Mouse (Mus musculus) thymus, postnatal 36 days (tissue): ENCODE data around the gene Gpr152.

Experiments
- DNase-seq, 2 experiments: peaks; one replicate each; pipeline ENCODE4 v3.0.0; 2022; ENCODE audit warnings: mixed read lengths in 2 of 2

Gene Gpr152

DNA sequence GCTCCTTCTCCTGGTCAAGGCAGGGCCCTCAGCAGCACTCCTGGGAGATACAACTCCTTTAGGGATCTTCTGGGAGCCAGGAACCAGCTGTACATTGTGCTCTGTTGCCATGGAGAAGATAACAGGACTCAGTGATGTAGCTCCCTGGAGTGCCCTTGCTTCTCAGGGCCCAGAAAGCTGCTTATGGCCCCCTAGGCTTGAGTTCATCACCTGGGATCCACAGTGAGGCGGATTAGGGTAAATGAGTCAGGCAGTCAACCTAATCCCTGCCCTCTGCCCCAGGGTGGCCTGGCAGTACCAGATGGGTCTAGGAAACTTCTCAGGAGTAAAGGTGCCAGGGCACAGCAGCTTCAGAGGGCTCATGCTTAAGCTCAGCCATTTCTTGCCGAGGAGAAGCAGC, at the start of gene Gpr152:
TSS of gene Gpr152 (plus strand) at position 342 of the 400 bp plus-strand sequence.
- DNase-seq, result no peak

- no peak for DNase-seq
These were observed 49.1 kb upstream of the Gpr152 start for GRCm38 (mm10) chr19:4090446-4090845.

DNA sequence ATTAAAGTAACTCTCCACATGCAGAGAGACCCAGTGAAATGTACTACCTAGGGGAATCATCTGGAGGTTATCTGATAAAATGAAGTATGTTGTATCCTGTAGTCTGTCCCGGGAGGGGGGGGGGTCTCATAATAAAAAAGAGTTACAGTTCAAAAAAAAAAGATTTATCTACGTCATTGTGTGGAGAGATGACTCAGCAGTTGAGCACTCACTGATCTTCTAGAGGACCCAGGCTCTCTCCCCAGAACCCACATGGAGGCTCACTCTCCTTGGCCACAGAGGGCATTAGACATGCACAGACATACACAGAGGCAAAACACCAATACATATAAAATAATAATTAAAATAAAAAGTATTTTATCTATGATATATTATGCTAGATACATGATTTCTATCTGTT, 48.2 kb upstream of the Gpr152 start:
- DNase-seq, result no peak

- no peak for DNase-seq
These were observed 46.8 kb upstream of the Gpr152 start for GRCm38 (mm10) chr19:4092750-4093149.

GRCm38 (mm10) chr19:4093772-4094171, 45.8 kb upstream of the Gpr152 start:
- no peak for DNase-seq

DNA sequence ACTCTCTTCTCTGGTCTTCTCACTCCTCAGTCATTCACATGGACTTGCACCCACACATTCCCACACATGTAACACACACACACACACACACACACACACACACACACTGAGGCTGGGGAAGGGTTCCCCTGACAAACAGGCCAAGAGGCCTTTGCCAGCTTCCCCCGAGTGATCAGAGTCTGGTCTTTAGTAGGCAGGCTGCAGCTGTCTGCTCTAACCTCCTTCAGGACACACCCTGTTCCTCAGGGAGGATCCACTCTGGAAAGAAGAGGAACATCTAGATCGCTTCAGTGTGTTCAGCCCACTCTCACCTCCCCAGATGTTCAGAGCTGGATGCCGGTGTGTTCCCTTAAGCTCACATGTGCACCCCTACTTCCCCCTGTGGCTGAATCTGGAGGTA, 45.2 kb upstream of the Gpr152 start:
- no peak for DNase-seq

GRCm38 (mm10) chr19:4094774-4095303, 44.7 kb upstream of the Gpr152 start:
- DNase-seq, result no peak

GRCm38 (mm10) chr19:4095802-4096201, 43.8 kb upstream of the Gpr152 start:
- DNase-seq, result no peak

- peak; percentile 99 for DNase-seq
These were observed 42.7 kb upstream of the Gpr152 start, which contains the start of gene Cdk2ap2 for GRCm38 (mm10) chr19:4096642-4097440. Gene Cdk2ap2 (plus strand): TSS chr19:4097182.

GRCm38 (mm10) chr19:4097441-4097825, 42.2 kb upstream of the Gpr152 start:
- no peak for DNase-seq

DNA sequence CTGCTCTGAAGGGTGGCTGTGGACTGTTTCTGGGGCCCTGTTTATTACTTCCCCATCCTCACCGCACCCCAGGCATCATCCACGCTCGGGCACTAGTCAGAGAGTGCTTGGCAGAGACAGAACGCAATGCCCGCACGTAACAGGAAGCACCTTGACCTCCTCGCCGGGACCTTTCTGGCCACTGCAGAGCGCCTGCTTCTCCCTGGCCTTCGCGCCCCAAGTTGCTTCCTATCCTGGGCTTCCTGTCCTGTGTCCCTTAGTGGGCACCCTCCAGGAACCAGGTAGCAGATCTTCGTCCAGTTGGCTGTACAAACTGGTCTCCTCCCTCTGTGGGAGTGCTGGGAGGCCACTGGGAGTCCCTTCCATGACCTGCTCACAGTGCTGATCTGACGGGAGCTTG, 41.2 kb upstream of the Gpr152 start:
- DNase-seq, result no peak

GRCm38 (mm10) chr19:4099056-4099455, 40.5 kb upstream of the Gpr152 start:
- peak; percentile 91 to 95 for DNase-seq

GRCm38 (mm10) chr19:4099837-4100717, 39.5 kb upstream of the Gpr152 start, which contains the start of gene Pitpnm1:
Gene Pitpnm1 (plus strand): TSS chr19:4099998.
- DNase-seq, result peak; percentile 84 to 85

GRCm38 (mm10) chr19:4100718-4101261, 38.8 kb upstream of the Gpr152 start:
- peak; percentile 56 to 74 for DNase-seq

GRCm38 (mm10) chr19:4101466-4101865, 38.1 kb upstream of the Gpr152 start:
- DNase-seq, result no peak

DNA sequence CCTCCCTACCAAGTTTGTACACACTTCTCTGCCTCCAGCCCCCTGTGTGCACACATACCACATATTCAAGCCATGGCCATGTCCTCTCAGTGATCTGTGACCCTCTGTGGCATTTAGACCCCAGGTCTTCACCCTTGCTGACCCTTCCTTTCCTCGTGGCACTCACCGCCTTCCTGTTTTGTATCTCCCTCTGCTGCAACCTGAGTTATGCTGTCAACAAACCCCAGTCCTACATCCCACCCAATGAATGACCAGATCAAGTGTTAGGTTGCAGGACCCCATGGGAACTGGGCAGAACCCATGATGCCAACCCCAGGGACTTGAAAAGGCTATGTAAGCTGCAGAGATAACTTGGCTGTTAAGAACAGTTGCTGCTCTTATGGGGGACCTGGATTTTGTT, 37.5 kb upstream of the Gpr152 start:
- no peak for DNase-seq

GRCm38 (mm10) chr19:4102626-4103025, 37.0 kb upstream of the Gpr152 start:
- DNase-seq, result no peak

- no peak for DNase-seq
These were observed 36.3 kb upstream of the Gpr152 start for GRCm38 (mm10) chr19:4103294-4103693.

GRCm38 (mm10) chr19:4103792-4104191, 35.8 kb upstream of the Gpr152 start:
- peak in 1 of 2 experiments; percentile 65 for DNase-seq

DNA sequence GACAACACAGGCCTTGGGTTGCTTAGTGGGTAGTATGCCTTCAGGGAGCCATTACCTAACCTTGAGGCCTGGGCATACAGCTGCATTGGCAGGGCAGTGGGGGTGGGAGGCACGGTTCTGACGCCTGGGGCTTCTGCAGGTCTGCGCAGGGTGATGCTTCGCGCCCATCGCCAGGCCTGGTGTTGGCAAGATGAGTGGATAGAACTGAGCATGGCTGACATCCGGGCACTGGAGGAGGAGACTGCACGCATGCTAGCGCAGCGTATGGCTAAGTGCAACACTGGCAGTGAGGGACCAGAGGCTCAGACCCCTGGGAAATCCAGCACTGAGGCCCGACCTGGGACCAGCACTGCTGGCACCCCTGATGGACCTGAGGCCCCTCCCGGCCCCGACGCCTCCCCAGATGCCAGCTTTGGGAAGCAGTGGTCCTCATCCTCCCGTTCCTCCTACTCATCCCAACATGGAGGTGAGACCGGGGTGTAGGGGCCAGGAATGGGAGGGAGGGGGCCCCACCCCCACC, 34.9 kb upstream of the Gpr152 start:
- DNase-seq, result no peak

- DNase-seq, result no peak
These were observed 32.9 kb upstream of the Gpr152 start for GRCm38 (mm10) chr19:4106654-4107053.

DNA sequence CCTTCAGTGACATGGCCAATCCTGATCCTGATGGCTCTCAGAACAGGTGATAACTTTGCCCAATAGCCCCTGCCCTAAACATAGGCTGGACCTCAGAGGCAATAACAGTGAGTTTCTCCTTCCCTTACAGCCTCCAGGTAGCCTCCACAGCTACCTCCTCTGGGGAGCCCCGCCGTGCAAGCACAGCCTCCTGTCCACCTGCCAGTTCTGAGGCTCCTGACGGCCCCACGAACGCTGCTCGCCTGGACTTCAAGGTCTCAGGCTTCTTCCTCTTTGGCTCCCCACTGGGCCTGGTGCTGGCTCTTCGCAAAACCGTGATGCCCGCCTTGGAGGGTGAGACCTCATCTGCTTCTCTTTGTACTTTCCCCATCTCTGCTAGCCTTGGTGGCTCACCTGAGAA, 31.1 kb upstream of the Gpr152 start:
- DNase-seq, result no peak
